Mouse (Mus musculus) frontal cortex, postnatal 14 days (tissue): Measurements from ENCODE around the gene Vmn1r91.
"Not testable (repeated sequence)": the region's sequence is repeated elsewhere in the genome, so short reads cannot be mapped to it uniquely, and the experiment has no call there.

ENCODE experiments used
- DNase-seq, 2 experiments: peaks; one replicate each; pipeline ENCODE4 v3.0.0; 2022; ENCODE audit warnings: low spot score in 2 of 2

The Vmn1r91 gene

DNA sequence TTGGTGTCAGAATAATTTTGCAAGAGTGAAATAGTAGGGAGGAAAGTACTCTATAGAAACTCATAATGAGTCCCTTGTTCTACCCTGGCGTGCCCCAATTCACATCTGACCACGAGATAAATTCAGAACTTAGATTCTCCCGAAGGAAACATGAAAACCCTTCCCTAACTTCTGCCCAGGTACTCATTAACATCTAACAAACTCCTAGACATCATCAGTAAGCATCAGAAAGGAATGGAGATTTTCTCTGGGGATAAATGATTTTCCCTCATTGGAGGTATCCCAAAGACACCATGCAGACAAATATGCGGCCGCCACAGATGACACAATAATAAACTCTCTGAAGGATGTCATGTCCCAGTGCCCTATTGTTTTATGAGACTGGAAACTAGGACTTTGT, at the start of gene Vmn1r91:
Gene Vmn1r91, plus strand, starts transcription at position 301 of the 400 bp plus-strand sequence.
- not testable (repeated sequence) for DNase-seq

DNA sequence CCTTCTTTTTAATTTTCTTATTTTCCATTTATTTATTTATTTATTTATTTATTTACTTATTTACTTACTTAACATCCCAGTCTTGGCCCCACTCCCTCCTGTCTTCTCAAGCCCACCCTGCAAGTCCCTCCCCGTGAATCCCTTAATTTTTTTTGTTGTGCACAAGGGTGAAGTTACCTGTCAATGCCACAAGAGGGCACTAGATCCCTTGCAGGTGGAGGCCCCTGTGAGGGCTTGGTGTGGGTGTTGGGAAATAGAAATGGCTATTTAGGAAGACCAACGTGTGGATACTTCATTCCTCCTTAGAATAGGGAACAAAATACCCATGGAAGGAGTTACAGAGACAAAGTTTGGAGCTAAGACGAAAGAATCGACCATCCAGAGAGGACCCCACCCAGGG, 35.4 kb upstream of the Vmn1r91 start:
- DNase-seq, result not testable (repeated sequence)

DNA sequence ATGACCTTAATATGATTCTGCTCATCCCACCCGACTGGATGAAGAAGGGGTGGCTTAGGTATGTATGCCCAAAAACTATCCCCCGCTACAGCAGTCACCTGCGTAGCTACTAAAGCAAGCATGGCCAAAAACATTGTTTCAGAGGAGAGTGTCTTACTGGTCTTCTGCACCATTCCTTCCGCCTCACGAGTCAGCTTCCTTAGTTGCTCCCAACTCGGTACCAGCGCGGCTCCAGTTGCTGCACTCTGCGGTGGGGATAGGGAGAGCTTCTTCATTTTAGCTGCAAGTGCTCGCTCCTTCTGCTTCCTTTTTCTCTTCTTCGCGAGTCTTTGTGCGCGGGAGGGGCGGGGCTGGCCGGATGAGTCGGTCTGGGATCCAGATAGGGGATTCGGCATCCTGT, 21.4 kb upstream of the Vmn1r91 start:
- not testable (repeated sequence) for DNase-seq

DNA sequence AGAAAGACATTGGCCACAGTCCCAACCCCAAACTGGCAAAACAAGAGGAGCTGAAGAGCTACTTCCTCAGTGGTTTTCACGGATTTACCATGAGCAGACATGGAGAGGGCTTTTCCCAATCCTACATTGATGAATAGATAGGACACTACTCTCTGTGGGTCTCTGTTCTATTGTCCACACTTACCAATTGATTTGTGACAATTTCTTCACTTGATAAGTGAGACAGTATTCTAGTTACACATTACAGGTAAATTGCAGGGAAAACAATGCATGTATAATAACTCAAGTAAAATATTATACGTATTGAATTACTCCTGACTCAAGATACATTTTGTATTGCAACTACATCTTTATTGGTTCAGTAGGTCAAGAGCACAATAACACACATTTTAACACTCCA, 23.0 kb downstream of the Vmn1r91 start, which contains the start of gene Gm16442:
Gene Gm16442, minus strand, starts transcription at position 101 of the 400 bp plus-strand sequence.
- DNase-seq, result not testable (repeated sequence)

DNA sequence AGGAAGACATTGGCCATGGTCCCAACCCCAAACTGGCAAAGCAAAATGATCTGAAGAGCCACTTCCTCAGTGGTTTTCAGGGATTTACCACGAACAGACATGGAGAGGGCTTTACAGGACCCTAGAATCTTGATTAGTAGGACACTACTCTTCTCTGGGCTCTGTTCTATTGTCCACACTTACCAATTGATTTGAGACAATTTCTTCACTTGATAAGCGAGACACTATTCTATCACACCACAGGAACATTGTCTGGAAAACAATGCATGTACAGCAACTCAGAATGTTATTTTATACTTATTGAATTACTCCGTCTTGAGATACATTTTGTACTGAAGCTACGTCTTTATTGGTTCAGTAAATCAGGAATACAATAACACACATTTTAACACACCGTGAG, 39.5 kb downstream of the Vmn1r91 start, which contains the start of gene Vmn1r93:
Gene Vmn1r93, minus strand, starts transcription at position 101 of the 400 bp plus-strand sequence.
- not testable (repeated sequence) for DNase-seq
